Mouse (Mus musculus): ENCODE measurements around the gene Fam210b. TPM values are rescaled to one million over a fixed set of nuclear protein-coding genes. Genes with fewer than 3 reads are reported as not detected.

Gene Fam210b
- polyA plus RNA-seq, 1 experiment from 2014 or later = 11.9 TPM

DNA sequence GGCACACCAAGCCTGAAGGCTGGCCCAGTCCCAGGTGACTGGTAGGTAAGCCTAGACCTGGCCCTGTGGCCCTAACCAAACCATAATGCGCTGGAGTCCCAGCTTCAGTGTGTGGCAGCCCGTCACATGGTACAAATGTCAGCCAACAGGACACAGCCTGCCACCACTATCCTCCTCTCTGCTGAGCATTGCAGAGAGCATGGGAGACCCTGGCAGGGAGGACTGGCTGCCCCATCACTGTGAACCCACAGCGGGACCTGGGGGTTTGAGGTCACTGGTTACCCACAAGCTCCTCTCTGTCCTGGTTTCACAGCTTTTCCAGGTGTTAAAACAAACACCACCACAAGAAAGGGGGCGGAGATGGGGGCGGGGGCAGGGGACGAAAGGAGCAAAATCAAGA, 45.0 kb downstream of the Fam210b start:
- no peak for ATAC-seq (replicated peaks; ENCODE audit: low FRiP score)
- no peak overlapping the region for H3K4me2 ChIP-seq
- no peaks in the 10 kb centered on the region for H3K27me3 ChIP-seq
- H3K9me3 ChIP-seq (replicated peaks) = no peaks in the 10 kb centered on the region
- 0 out of 2 replicates have a peak, but pooled peaks cover 4% of the 10 kb centered on the region for H3K4me1 ChIP-seq
- no peak overlapping the region for H3K4me3 ChIP-seq (replicated peaks)
- H3K27ac ChIP-seq = no peak overlapping the region
- no peak overlapping the region for H3K9ac ChIP-seq
- no peaks in the 10 kb centered on the region for H3K36me3 ChIP-seq
- WGBS = 21% methylated on average over 6 of the region's 6 CpGs

DNA sequence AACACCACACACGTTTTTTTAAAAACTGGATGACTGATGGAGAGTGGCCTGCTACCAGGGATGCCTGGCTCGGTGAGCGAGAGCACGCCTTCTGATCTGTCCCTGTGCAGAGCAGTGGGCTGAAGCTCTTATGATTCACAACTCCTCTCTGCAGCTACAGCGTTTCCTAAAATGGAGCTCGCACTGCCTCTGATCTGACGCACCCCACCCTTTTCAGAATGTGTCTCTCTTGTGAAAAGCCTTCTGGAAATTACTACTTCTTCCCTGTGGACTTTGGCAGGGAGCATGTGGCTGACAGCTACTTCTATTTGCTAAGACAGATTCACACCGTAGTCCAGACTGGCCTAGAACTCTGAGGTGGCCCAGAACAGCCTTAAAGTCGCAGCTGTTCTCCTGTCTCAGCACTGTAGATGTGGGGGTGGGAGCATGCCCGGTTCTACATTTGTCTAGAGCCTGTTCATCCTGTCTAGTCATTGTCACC, 46.7 kb downstream of the Fam210b start:
- H3K4me1 ChIP-seq = 0 out of 2 replicates have a peak, but pooled peaks cover 4% of the 10 kb centered on the region
- no peak overlapping the region for H3K27ac ChIP-seq
- no peaks in the 10 kb centered on the region for H3K27me3 ChIP-seq
- ATAC-seq (replicated peaks; ENCODE audit: low FRiP score) = no peak
- no peak overlapping the region for H3K9ac ChIP-seq
- H3K4me2 ChIP-seq = no peak overlapping the region
- no peaks in the 10 kb centered on the region for H3K9me3 ChIP-seq (replicated peaks)
- H3K4me3 ChIP-seq (replicated peaks) = no peak overlapping the region
- H3K36me3 ChIP-seq = no peaks in the 10 kb centered on the region
- WGBS = 62% methylated on average over 10 of the region's 10 CpGs

DNA sequence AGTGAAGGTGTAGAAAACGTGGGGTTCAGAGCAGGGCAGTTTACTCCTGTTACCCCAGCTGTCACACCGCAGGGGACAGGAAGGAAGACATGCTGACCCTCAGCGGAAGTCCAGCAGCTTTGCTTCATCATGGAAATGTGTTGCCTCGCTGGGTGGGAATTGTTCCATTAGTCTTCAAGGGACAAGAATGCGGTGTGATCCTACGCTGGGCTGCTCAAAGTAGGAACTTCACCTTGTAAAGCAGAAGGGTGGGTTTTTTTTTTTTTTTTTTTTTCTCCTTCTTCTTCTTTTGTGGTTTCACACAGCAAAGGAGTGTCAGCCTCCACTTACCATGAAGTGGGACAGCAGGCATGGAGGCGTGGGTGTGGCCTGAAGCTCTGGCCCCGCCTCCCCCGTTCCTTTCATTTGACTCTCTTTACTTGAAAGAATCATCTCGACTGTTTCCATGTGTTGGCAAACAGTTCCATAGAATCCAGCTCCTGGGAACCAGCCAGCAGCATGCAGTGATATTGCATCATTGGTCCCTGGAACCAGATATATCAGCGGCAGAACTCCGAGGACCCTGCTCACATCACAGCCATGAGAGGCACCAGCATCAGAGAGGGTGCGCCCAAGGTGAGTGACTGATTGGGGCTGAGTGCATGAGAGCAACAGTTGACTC, 48.2 kb downstream of the Fam210b start, which contains the start of gene Cass4:
Cass4 (plus strand) TSS at position 404 of the 661 bp plus-strand sequence.
- ATAC-seq (replicated peaks; ENCODE audit: low FRiP score) = no peak
- Histone ChIP-seq H3K27me3 (0 out of 2 replicates have a peak, but pooled peaks cover 5% of the 10 kb centered on the region), H3K9me3 (replicated peaks) (no peaks in the 10 kb centered on the region), H3K4me2 (peak within 1 kb of the TSS; percentile 2; the same call in 1 of the 2 replicates), H3K36me3 (no peaks in the 10 kb centered on the region), H3K4me1 (0 out of 2 replicates have a peak, but pooled peaks cover 4% of the 10 kb centered on the region), H3K9ac (no peak within 1 kb of the TSS), H3K4me3 (replicated peaks) (no peak within 1 kb of the TSS), H3K27ac (no peak within 1 kb of the TSS)
- WGBS = 35% methylated on average over 13 of the region's 13 CpGs

DNA sequence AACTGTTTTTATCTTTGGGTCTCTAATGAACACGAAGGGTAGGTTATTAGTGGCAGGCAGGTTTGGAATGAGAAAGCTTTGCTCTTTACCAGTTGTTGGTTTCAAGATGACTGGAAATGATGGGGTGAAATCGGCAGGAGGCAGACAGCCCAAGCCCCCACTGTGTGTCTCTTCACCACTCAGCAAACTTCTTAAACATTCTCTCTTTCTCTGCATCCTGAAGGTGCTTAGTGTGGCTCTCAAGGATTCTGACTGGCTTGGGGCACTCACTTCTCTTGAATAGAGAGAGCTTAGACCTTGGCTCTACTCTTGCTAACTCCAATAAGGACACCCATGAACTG, 48.7 kb downstream of the Fam210b start:
- Histone ChIP-seq H3K36me3 (no peaks in the 10 kb centered on the region), H3K4me1 (0 out of 2 replicates have a peak, but pooled peaks cover 4% of the 10 kb centered on the region), H3K4me3 (replicated peaks) (no peak overlapping the region), H3K9ac (no peak overlapping the region), H3K4me2 (peak overlapping the region; percentile 2; the same call in 1 of the 2 replicates), H3K27ac (no peak overlapping the region), H3K27me3 (0 out of 2 replicates have a peak, but pooled peaks cover 5% of the 10 kb centered on the region), H3K9me3 (replicated peaks) (no peaks in the 10 kb centered on the region)
- ATAC-seq (replicated peaks; ENCODE audit: low FRiP score) = no peak
- WGBS = 76% methylated on average over 2 of the region's 2 CpGs

DNA sequence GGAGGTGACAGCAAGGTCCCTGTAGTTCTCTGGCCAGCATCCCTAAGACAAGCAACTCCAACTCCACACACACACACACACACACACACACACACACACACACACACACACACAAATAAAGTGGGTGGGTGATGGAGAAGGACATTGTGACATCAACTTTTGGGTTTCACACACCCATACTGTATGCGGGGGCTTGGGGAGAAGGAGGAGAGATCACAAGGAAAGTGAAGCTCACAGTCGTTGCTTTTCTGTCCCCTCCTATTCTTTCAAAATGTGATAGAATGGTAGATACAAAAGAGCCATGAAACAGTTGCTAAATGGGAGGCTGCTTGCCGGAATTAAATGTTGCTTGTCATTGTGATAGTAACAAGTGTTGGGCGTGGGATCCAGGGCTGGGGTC, 49.3 kb downstream of the Fam210b start:
- Histone ChIP-seq H3K4me3 (replicated peaks) (no peak overlapping the region), H3K4me2 (no peak overlapping the region), H3K9me3 (replicated peaks) (no peaks in the 10 kb centered on the region), H3K9ac (no peak overlapping the region), H3K27me3 (0 out of 2 replicates have a peak, but pooled peaks cover 5% of the 10 kb centered on the region), H3K4me1 (0 out of 2 replicates have a peak, but pooled peaks cover 4% of the 10 kb centered on the region), H3K27ac (no peak overlapping the region), H3K36me3 (no peaks in the 10 kb centered on the region)
- WGBS = 74% methylated on average over 4 of the region's 4 CpGs
- ATAC-seq (replicated peaks; ENCODE audit: low FRiP score) = no peak

DNA sequence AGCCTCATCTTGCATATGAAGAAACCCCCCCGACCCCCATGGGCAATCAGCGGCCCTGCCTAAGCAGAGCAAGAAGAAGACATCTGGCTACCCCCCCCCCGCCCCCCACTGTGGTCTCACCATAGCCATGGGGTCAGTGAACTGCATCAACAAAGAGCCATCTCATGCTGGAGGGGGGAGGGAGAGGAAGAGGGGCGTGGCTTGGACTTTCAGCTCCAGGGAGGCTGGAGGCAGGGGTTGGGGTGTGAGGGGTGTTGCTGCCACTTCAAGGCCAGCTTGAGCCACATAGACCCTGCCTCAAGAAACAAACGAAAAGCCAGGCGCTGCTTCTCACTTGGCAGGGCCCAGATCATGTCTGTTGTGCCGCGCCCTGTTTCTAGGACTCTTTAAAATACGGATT, 50.6 kb downstream of the Fam210b start:
- WGBS = 40% methylated on average over 9 of the region's 9 CpGs
- Histone ChIP-seq H3K9ac (no peak overlapping the region), H3K4me2 (no peak overlapping the region), H3K27me3 (0 out of 2 replicates have a peak, but pooled peaks cover 5% of the 10 kb centered on the region), H3K36me3 (no peaks in the 10 kb centered on the region), H3K4me1 (0 out of 2 replicates have a peak, but pooled peaks cover 4% of the 10 kb centered on the region), H3K9me3 (replicated peaks) (no peaks in the 10 kb centered on the region), H3K4me3 (replicated peaks) (no peak overlapping the region), H3K27ac (no peak overlapping the region)
- ATAC-seq (replicated peaks; ENCODE audit: low FRiP score) = no peak

DNA sequence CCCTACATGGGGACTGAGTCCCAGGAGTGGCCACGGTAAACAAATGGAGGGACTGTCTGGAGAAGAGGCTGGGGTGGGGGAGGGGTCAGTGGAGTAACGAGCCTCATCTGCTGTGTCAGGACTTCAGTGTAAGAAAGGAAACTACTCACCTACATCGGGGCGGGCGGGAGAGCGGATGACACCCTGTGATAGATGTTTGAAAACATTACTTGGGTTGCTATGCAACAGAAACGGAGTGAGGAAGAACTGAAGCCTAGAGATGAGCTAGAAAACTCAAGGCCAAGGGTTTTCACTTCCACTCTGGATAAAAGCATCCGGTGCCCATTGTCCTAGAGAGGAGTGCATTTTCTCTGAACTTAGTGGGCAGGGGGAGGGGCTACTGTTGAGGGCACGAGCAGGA, 54.5 kb downstream of the Fam210b start:
- Histone ChIP-seq H3K27me3 (0 out of 2 replicates have a peak, but pooled peaks cover 5% of the 10 kb centered on the region), H3K36me3 (no peaks in the 10 kb centered on the region), H3K9ac (no peak overlapping the region), H3K4me2 (no peak overlapping the region), H3K9me3 (replicated peaks) (no peaks in the 10 kb centered on the region), H3K4me1 (no peaks in the 10 kb centered on the region), H3K4me3 (replicated peaks) (no peak overlapping the region), H3K27ac (no peak overlapping the region)
- ATAC-seq (replicated peaks; ENCODE audit: low FRiP score) = 0 out of 2 replicates have a peak, but pooled peaks have one; percentile 49
- 26% methylated on average over 9 of the region's 9 CpGs for WGBS

DNA sequence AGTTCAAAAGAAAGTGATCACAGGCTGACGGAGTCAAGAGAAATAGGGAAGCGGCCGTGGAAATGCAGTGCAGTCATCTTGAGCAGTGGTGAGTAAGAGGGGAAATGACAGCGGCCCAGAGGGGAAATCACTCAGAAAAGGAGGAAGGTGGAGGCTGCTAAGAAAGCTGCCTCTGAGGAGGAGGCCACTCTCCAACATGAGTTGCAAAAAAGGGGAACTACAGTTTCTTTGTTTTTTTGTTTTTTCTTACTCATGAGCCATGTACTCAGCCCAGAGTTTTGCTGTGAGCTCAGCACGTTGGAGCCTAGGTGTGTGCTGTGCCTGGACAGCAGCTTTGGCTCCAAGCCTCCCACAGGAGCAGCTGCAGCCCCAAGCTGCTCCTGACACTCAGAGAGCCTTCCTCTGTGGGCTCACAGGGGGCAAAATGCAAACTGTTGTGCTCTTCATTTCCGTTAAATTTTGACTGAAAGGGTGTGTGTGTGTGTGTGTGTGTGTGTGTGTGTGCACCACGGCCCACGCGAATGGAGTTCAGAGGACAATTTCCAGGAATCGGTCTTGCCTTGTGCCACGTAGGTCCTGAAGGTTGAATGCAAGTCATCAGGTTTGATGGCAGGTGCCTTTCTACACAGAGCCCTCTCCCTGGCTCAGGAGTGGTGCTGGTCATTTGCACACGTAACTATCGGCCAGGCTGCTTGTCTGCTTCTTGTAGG, 55.9 kb downstream of the Fam210b start:
- H3K4me1 ChIP-seq = 0 out of 2 replicates have a peak, but pooled peaks cover 2% of the 10 kb centered on the region
- H3K4me2 ChIP-seq = no peak overlapping the region
- no peak for ATAC-seq (replicated peaks; ENCODE audit: low FRiP score)
- 0 out of 2 replicates have a peak overlapping the region, but pooled peaks have one; percentile 22 for H3K27ac ChIP-seq
- 57% methylated on average over 13 of the region's 13 CpGs for WGBS
- no peaks in the 10 kb centered on the region for H3K9me3 ChIP-seq (replicated peaks)
- no peak overlapping the region for H3K4me3 ChIP-seq (replicated peaks)
- H3K9ac ChIP-seq = no peak overlapping the region
- no peaks in the 10 kb centered on the region for H3K36me3 ChIP-seq
- 0 out of 2 replicates have a peak, but pooled peaks cover 5% of the 10 kb centered on the region for H3K27me3 ChIP-seq

DNA sequence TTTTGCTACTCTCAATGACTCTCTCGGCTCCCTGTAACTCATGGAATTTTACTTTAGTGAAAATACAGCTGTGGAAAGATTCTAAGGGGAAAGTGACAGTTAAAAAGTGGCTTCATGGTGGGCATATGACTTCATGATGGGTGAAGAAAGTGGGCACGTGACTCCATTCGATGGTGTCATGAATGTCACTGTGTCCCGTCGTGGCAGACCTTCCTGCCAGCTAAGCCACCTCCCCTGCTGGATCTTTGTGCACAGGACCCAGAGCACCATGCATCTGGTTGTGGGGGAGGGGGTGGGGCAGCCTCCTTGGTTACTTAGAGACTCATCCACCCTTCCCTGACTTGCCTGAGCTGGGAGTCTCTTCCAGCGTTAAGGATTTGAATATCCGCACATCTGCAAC, 58.9 kb downstream of the Fam210b start:
- Histone ChIP-seq H3K4me2 (no peak overlapping the region), H3K4me3 (replicated peaks) (no peak overlapping the region), H3K9ac (no peak overlapping the region), H3K36me3 (no peaks in the 10 kb centered on the region), H3K27me3 (no peaks in the 10 kb centered on the region), H3K27ac (no peak overlapping the region), H3K9me3 (replicated peaks) (no peaks in the 10 kb centered on the region), H3K4me1 (0 out of 2 replicates have a peak, but pooled peaks cover 3% of the 10 kb centered on the region)
- 61% methylated on average over 7 of the region's 7 CpGs for WGBS
- no peak for ATAC-seq (replicated peaks; ENCODE audit: low FRiP score)

DNA sequence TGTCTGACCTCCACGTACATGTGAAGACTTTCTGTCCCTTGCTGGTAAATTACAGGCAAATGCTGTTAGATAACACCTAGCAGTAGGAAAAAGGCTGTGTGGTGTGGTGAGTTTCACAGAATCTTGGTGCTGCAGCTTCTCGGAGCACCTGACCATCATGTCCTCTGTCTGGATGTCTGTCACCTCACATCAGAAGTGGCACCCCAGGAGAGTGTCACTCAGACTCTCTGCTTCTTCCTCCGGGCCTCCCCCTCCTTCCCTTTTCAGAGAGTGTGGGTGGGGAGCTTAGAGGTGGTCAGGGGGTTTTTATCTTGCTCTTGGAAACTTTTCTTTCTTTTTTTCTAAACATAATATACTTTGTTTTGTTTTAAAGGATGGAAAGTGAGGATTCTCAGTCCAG, 59.6 kb downstream of the Fam210b start:
- WGBS = 68% methylated on average over 3 of the region's 3 CpGs
- no peak for ATAC-seq (replicated peaks; ENCODE audit: low FRiP score)
- Histone ChIP-seq H3K9me3 (replicated peaks) (no peaks in the 10 kb centered on the region), H3K9ac (no peak overlapping the region), H3K4me2 (no peak overlapping the region), H3K4me3 (replicated peaks) (no peak overlapping the region), H3K4me1 (0 out of 2 replicates have a peak, but pooled peaks cover 3% of the 10 kb centered on the region), H3K27me3 (no peaks in the 10 kb centered on the region), H3K27ac (no peak overlapping the region), H3K36me3 (no peaks in the 10 kb centered on the region)
